Mouse (Mus musculus): ENCODE measurements around the gene Arfrp1.
A peak's percentile ranks its signal among the peaks of the same experiment; 100 is the strongest.

Gene Arfrp1

GRCm38 (mm10) chr2:181378701-181379100, 13.5 kb upstream of the Arfrp1 start:
- no peak for DNase-seq (ENCODE audit: low read depth, low spot score)

DNA sequence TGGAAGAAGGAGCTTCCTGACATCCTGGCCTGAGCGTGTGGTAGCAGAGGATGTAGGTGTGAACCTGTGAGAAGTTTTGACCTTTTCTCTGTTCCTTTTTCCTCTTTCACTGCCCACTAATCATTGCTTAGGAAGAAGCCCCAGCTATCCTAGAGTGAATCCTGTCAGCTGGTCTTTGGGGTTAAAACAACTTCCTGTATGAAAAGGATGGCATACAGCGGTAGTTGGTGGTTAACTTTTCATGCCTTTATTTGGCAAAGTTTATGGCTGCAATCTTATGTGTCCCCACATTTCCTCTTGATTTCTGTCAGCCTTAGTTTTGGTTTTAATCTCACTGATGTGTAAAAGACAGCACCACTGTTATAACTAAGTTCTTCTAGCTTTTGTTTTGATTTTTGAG, 12.0 kb upstream of the Arfrp1 start:
- no peak for DNase-seq (ENCODE audit: low read depth, low spot score)

DNA sequence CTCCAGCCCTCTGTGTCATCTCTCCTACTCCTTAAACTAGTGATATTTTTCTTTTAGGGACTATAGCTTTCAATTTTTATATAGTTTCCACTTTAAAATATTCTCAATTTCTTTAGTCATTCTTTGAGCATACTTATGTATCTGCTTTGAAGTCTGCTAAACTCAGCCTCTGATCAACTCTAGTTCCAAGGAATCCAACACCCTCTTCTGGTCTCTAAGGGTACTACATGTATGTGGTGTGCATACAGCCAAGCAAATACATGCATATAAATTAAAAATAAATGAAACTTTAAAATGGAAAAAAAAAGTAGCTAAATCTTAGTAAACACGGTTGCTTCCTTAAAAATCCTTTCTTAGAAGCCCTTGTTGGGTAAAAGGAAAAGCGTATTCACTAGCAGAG, 10.6 kb upstream of the Arfrp1 start:
- no peak for DNase-seq (ENCODE audit: low read depth, low spot score)

DNA sequence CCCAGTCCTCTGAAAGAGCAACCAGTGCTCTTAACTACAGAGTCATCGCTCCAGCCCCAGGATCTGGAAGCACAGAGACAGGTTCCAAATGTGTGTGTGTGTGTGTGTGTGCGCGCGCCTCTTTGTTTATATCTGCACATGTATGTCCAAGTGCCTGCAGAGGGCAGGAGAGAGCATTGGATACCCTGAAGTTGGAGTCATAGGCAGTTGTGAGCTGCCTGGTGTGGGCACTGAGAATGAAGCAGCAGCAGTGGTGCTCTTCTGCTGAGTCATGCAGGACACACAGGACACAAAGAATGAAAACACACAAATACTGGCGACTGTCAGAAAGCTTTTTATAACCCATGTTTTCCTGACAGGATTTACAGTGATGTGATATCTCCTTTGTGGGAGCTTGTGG, 4.8 kb upstream of the Arfrp1 start:
- DNase-seq (ENCODE audit: low read depth, low spot score), result no peak

- DNase-seq (ENCODE audit: low read depth, low spot score), result peak; percentile 46
These were observed 461 bp upstream of the Arfrp1 start for GRCm38 (mm10) chr2:181365655-181366075.

GRCm38 (mm10) chr2:181364487-181364859, 731 bp downstream of the Arfrp1 start:
- no peak for DNase-seq (ENCODE audit: low read depth, low spot score)

DNA sequence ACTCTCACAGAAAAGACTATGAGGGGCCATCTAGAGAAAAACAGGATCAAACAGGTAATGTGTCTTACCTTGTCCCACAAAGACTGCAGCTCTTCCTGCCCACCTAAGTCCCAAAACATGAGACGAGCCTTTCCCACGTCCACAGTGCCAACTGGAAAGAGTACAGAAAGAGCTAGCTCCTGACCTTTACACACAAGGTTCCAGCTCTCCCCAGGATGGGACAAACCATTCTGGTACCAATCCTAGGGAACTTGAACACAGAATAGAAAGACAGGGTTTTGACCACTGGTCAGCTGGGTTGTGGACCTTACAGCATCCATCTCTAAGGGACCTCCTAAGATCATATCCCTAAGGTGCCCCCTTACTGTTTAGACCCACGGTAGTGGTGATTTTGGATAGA, 1.3 kb downstream of the Arfrp1 start:
- DNase-seq (ENCODE audit: low read depth, low spot score), result no peak

DNA sequence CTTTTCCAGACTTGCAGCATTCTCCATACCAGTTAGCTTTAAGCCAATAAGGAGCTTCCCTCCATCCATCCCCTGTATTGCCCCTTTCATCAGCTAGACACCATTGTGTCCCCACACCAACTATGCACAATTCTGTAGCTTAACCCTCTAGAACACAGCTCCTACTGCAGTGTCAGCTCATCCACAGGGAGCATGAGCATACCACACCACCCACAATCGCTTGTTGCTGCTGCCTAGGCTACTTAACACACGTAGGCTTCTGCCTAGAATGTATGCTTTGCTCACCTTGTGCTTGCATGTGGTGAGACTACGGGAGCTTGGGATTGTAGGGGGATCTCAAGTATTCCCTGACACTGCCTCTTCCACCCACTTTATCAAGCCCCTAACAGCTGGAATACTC, 8.4 kb downstream of the Arfrp1 start:
- peak; percentile 36 for DNase-seq (ENCODE audit: low read depth, low spot score)

GRCm38 (mm10) chr2:181342766-181343165, 22.4 kb downstream of the Arfrp1 start:
- DNase-seq (ENCODE audit: low read depth, low spot score), result no peak

DNA sequence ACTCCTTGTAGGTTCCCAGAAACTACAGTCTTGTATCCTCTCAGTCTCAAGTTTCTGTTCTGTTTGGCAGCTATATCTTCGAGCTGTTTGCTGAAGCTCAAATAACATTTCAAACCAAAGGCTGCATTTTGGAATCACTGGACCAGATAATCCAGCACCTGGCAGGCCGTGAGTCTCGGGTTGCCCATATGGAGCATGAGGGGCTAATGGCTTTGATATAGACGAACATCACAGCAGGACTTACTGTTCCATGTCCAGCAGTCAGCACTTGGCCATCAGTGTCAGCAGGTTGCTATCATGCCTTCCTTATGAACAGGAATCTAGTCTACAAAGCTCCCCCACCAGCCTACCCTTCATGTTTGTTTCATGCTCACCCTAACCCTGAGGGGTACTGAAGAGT, 24.8 kb downstream of the Arfrp1 start:
- peak; percentile 75 for DNase-seq (ENCODE audit: low read depth, low spot score)

- peak; percentile 82 for DNase-seq (ENCODE audit: low read depth, low spot score)
These were observed 31.2 kb downstream of the Arfrp1 start for GRCm38 (mm10) chr2:181334023-181334422.

GRCm38 (mm10) chr2:181332542-181332941, 32.7 kb downstream of the Arfrp1 start:
- DNase-seq (ENCODE audit: low read depth, low spot score), result no peak

DNA sequence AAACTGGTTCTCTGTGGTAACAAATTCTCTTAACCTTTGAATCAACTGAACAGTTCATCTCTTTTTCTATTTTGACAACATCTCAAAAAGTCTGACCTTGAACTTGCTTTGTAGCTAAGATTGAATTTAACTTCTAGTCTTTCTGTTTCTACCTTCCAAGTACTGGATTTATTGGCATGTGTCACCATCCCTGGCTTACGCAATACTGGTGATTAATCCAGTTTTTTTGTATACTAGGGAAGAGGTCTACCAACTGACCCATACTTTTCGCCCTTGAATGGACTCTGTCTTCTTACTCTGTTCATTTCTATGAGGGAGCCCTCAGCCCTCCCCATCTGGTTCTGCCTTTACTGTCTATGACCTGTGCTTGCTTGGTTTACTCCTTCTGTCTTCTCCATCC, 39.1 kb downstream of the Arfrp1 start:
- DNase-seq (ENCODE audit: low read depth, low spot score), result no peak

DNA sequence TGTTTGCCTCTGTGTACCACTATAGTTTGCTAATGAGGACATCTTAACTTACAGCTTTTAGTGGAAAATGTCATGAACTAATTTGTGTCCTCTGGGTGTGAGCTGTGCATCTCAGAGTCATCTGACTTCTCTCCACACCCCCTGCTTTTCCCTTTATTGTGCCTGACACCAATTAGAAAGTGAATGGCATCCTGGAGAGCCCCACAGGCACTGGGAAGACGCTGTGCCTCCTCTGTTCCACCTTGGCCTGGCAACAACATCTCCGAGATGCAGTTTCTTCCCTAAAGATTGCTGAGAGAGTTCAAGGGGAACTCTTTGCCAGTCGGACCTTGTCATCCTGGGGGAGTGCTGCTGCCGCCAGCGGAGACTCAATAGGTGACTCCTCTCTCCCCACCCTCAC, 43.1 kb downstream of the Arfrp1 start:
- no peak for DNase-seq (ENCODE audit: low read depth, low spot score)

DNA sequence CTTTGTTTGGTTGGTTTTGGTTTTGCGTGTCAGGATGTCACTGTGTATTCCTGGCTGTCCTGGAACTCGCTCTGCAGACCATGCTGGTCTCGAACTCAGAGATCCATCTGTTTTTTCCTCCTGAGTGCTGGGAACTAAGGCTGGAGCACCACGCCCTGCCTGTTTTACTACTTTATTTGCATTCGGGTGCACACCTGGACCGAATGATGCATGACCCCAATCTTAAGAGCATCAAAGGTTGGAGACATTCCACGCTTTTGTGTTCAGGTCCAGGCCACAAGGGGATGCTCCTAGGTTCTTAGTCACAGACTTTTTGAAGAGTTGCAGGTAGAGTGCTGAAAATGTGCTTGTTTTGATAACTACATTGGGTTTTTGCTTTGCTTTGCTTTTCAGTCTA, 45.1 kb downstream of the Arfrp1 start:
- DNase-seq (ENCODE audit: low read depth, low spot score), result no peak

DNA sequence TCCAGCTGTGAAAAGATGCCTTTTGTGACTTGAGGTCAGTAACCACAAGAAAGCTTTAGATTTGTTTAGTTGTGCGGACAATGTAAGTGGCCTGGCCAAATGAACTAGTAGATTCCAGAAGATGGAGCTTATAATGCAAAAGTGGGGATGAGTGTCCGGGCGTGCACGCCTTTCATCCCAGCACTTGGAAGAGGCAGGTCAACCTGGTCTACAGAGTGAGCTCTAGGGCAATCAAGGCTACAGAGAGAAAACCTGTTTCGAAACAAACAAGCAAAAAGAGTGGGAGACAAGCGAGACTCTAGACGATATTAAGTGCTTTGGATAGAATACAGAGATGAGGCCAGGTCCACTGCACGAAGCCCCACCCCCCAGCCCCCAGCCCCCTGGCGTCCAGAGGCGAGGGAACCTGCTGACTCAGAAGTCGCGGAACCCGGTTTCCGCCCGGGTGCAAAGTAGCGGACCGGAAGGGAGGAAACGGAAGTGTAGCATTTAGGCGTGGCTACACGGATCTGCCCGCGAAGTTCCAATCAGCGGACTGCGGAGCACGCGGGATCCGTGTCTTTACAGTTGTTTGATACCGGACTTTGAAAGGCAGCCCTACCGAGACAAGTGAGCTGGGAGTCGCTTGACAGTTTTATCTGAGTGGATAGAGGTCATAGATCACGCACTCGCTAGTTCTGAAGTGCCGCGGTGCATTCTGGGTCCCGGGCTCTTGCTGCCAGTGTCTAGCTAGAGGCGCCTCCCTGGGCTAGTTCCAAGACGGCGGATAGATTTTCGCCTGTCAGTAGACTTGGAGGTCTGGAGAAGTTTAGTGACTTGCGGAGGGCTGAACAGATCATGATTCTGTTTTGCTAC, 45.7 kb downstream of the Arfrp1 start, which contains the start of gene Rtel1:
Gene Rtel1 (plus strand): TSS at position 492 of the 855 bp plus-strand sequence.
- peak; percentile 93 for DNase-seq (ENCODE audit: low read depth, low spot score)

DNA sequence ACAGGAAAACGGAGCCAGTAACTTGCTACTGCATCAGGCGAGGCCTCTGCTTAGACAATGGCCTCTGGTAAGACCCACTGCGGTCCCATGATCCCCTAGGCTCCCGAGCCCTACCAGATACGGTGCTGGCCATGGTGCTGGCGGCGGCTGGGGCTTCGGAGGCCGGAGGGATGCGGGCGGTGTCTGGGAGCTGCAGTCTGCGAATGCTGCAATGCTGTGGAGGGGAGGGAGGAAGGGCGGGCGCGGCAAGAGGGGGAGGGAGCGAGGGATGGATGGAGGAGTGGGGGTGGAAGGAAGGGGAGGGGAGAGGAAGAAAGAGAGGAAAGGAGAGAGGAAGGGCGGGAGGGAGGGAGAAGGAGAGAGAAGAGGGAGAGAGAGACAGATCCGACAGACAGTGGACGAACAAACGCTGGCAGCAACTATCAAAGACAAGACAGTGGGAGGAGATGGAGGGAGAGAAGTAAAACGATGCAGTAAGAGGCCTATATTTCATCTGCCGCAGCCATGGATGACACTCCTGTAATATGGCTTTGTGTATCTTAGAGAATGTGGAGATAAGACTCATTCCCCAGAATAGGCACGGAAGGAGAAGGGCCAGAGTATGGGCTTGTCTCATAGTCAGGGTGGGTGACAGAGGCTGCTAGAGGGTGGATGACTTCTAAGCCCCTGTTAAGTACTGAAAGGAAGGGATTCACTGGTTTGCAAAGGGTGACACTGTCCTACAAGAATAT, 51.0 kb downstream of the Arfrp1 start, which contains the start of gene Stmn3:
Gene Stmn3 (minus strand): TSS at position 421 of the 731 bp plus-strand sequence.
- DNase-seq (ENCODE audit: low read depth, low spot score), result peak; percentile 96

GRCm38 (mm10) chr2:181313344-181314079, 51.7 kb downstream of the Arfrp1 start:
- DNase-seq (ENCODE audit: low read depth, low spot score), result peak; percentile 48

DNA sequence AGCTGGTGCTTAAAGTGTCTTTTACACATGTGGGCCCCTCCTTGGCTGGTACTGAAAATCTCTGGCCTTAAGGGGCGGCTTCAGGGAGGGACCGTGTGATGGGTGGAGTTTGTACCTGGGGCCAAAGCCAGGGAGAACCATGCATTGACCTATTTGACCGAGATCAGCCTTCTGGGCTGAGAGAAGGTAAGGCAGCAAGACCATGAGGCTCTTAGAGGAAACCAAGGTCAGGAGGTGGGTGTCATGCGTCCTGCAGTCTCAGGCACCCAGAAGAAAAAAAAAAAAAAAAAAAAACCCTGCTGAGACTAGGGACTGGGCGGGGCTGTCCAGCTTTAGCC, 52.2 kb downstream of the Arfrp1 start:
- DNase-seq (ENCODE audit: low read depth, low spot score), result peak; percentile 51

DNA sequence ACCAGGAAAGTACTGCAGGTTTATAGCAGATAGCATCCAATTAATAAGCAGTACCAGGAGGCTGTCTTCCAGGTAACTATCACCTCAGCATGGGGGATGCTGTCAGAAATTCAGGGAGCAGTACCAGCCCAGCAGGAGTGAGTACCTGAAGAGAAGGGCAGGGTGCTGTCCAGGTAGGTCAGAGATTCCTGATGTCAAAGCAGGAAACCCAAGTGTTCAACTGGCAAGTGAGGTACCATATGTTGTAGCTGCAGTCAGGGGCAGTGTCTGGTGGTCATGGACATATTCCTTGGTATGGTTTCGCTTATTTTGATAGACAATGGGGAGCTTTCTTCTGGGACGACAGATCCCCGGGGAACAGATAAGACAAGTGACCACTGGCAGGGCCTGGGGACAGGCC, 52.8 kb downstream of the Arfrp1 start:
- DNase-seq (ENCODE audit: low read depth, low spot score), result no peak
